Mouse (Mus musculus): ENCODE measurements around the gene Ror1. TPM values are rescaled to one million over a fixed set of nuclear protein-coding genes. Genes with fewer than 3 reads are reported as not detected.

The Ror1 gene
- polyA plus RNA-seq, 1 experiment from 2014 or later = 6.4 TPM

- H3K27ac ChIP-seq (ENCODE audit: low read length) = no peak overlapping the region
- no peaks in the 10 kb centered on the region for H3K36me3 ChIP-seq (ENCODE audit: control insufficient read depth, insufficient read depth, low read length)
- no peaks in the 10 kb centered on the region for H3K27me3 ChIP-seq (ENCODE audit: control insufficient read depth, insufficient read depth, low read length)
- no peak overlapping the region for H3K4me2 ChIP-seq (ENCODE audit: low read depth, low read length)
- H3K9ac ChIP-seq (ENCODE audit: low read length) = no peak overlapping the region
- WGBS = 74% methylated on average over 7 of the region's 7 CpGs
- peaks cover 2% of the 10 kb centered on the region; the same call in 1 of the 2 replicates for H3K4me1 ChIP-seq (ENCODE audit: control insufficient read depth, insufficient read depth, low read length)
- H3K4me3 ChIP-seq (replicated peaks; ENCODE audit: low read length) = no peak overlapping the region
- no peak for ATAC-seq (ENCODE audit: insufficient read depth, low FRiP score)
- no peaks in the 10 kb centered on the region for H3K9me3 ChIP-seq (replicated peaks; ENCODE audit: control insufficient read depth, low read length)
Measured at GRCm38 (mm10) chr4:100350106-100350795, 254.7 kb downstream of the Ror1 start.

- Histone ChIP-seq H3K4me3 (replicated peaks; ENCODE audit: low read length) (no peak overlapping the region), H3K9ac (ENCODE audit: low read length) (no peak overlapping the region), H3K4me1 (ENCODE audit: control insufficient read depth, insufficient read depth, low read length) (peaks cover 2% of the 10 kb centered on the region; the same call in 1 of the 2 replicates), H3K9me3 (replicated peaks; ENCODE audit: control insufficient read depth, low read length) (no peaks in the 10 kb centered on the region), H3K27me3 (ENCODE audit: control insufficient read depth, insufficient read depth, low read length) (no peaks in the 10 kb centered on the region), H3K4me2 (ENCODE audit: low read depth, low read length) (no peak overlapping the region), H3K27ac (ENCODE audit: low read length) (no peak overlapping the region), H3K36me3 (ENCODE audit: control insufficient read depth, insufficient read depth, low read length) (no peaks in the 10 kb centered on the region)
- no peak for ATAC-seq (ENCODE audit: insufficient read depth, low FRiP score)
Measured at GRCm38 (mm10) chr4:100351797-100352290, 256.3 kb downstream of the Ror1 start.

- no peak overlapping the region for H3K4me3 ChIP-seq (replicated peaks; ENCODE audit: low read length)
- no peaks in the 10 kb centered on the region for H3K36me3 ChIP-seq (ENCODE audit: control insufficient read depth, insufficient read depth, low read length)
- H3K27me3 ChIP-seq (ENCODE audit: control insufficient read depth, insufficient read depth, low read length) = no peaks in the 10 kb centered on the region
- H3K9ac ChIP-seq (ENCODE audit: low read length) = no peak overlapping the region
- H3K4me2 ChIP-seq (ENCODE audit: low read depth, low read length) = no peak overlapping the region
- H3K4me1 ChIP-seq (ENCODE audit: control insufficient read depth, insufficient read depth, low read length) = no peaks in the 10 kb centered on the region
- WGBS = 64% methylated on average over 5 of the region's 5 CpGs
- H3K9me3 ChIP-seq (replicated peaks; ENCODE audit: control insufficient read depth, low read length) = no peaks in the 10 kb centered on the region
- no peak for ATAC-seq (ENCODE audit: insufficient read depth, low FRiP score)
- no peak overlapping the region for H3K27ac ChIP-seq (ENCODE audit: low read length)
Measured at GRCm38 (mm10) chr4:100355566-100355965, 260.0 kb downstream of the Ror1 start.

DNA sequence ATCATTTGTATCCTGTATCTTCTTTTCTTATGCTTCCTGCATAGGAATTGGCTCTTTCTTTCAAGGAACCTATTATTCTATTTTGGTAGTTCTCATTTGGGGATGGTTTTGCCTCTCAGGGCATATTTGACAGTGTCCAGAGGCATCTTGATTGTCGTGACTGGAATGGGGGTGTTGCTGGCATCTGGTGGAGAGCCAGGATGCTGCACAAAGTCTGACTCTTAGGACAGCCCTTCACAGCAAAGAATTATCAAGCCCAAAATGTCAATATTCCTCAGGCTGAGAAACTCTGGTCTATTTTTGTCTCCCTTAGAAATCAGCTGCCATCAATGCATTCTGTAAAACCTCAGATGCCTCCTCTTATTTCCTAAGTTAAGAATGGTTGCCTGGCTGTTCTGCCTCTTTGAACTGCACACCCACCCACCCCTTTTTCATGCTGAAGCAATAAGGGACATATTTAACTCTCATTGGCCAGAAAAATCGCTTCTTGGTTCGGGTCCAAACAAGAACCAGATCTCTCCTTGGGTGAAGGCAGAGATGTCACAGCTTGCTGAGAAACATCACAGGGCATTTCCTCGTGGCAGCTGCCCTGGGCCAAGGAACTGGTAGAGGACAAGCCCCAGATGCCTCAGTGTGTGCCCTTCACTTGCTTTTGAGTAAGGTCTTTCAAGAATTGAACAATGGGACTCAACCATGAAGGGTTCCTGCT, 262.4 kb downstream of the Ror1 start:
- no peak overlapping the region for H3K4me3 ChIP-seq (replicated peaks; ENCODE audit: low read length)
- H3K9ac ChIP-seq (ENCODE audit: low read length) = no peak overlapping the region
- no peaks in the 10 kb centered on the region for H3K27me3 ChIP-seq (ENCODE audit: control insufficient read depth, insufficient read depth, low read length)
- H3K36me3 ChIP-seq (ENCODE audit: control insufficient read depth, insufficient read depth, low read length) = no peaks in the 10 kb centered on the region
- H3K9me3 ChIP-seq (replicated peaks; ENCODE audit: control insufficient read depth, low read length) = no peaks in the 10 kb centered on the region
- WGBS = 70% methylated on average over 4 of the region's 4 CpGs
- H3K27ac ChIP-seq (ENCODE audit: low read length) = no peak overlapping the region
- no peak overlapping the region for H3K4me2 ChIP-seq (ENCODE audit: low read depth, low read length)
- H3K4me1 ChIP-seq (ENCODE audit: control insufficient read depth, insufficient read depth, low read length) = no peaks in the 10 kb centered on the region
- ATAC-seq (ENCODE audit: insufficient read depth, low FRiP score) = no peak

GRCm38 (mm10) chr4:100363666-100364065, 268.1 kb downstream of the Ror1 start:
- no peak overlapping the region for H3K4me3 ChIP-seq (replicated peaks; ENCODE audit: low read length)
- WGBS = 80% methylated on average over 7 of the region's 7 CpGs
- H3K4me2 ChIP-seq (ENCODE audit: low read depth, low read length) = no peak overlapping the region
- H3K27ac ChIP-seq (ENCODE audit: low read length) = no peak overlapping the region
- no peak for ATAC-seq (ENCODE audit: insufficient read depth, low FRiP score)
- H3K9ac ChIP-seq (ENCODE audit: low read length) = no peak overlapping the region
- no peaks in the 10 kb centered on the region; the same call in 1 of the 2 replicates for H3K4me1 ChIP-seq (ENCODE audit: control insufficient read depth, insufficient read depth, low read length)
- no peaks in the 10 kb centered on the region for H3K9me3 ChIP-seq (replicated peaks; ENCODE audit: control insufficient read depth, low read length)
- H3K27me3 ChIP-seq (ENCODE audit: control insufficient read depth, insufficient read depth, low read length) = no peaks in the 10 kb centered on the region
- no peaks in the 10 kb centered on the region for H3K36me3 ChIP-seq (ENCODE audit: control insufficient read depth, insufficient read depth, low read length)

GRCm38 (mm10) chr4:100368691-100369090, 273.1 kb downstream of the Ror1 start:
- 76% methylated on average over 2 of the region's 2 CpGs for WGBS
- ATAC-seq (ENCODE audit: insufficient read depth, low FRiP score) = no peak
- H3K9me3 ChIP-seq (replicated peaks; ENCODE audit: control insufficient read depth, low read length) = no peaks in the 10 kb centered on the region

DNA sequence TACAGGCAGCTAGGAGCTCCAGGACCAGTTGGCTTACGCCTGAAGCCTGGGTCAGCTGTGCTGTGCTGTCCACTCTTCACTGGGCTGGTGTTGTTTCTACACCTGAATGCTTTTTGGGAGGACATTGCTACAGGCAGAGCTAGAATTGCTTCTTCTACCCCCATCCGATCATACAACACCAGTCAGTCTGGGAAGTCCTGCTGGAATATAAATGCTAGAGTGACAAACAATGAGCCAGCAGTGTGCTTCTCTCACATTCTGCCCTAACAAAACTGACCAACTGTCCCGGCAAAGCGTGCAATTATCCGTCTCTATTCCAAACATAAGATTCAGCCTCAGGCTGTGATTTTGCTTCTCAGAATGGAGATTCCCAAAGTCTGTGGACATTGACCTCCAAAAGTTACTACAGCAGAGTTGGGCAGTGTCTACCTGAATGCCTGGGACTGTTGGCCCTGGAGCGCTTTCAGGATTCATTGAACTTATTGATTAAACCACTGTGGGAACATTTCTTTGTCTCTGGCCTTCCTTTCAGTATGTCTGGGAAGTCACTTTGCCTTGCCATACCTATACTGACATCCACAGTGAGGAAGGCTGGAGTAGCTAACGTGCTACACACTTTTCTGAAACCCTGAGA, 274.1 kb downstream of the Ror1 start:
- H3K27me3 ChIP-seq (ENCODE audit: control insufficient read depth, insufficient read depth, low read length) = no peaks in the 10 kb centered on the region
- H3K4me3 ChIP-seq (replicated peaks; ENCODE audit: low read length) = no peak overlapping the region
- H3K27ac ChIP-seq (ENCODE audit: low read length) = no peak overlapping the region
- H3K36me3 ChIP-seq (ENCODE audit: control insufficient read depth, insufficient read depth, low read length) = no peaks in the 10 kb centered on the region
- 81% methylated on average over 7 of the region's 7 CpGs for WGBS
- no peaks in the 10 kb centered on the region for H3K9me3 ChIP-seq (replicated peaks; ENCODE audit: control insufficient read depth, low read length)
- no peak for ATAC-seq (ENCODE audit: insufficient read depth, low FRiP score)
- H3K4me1 ChIP-seq (ENCODE audit: control insufficient read depth, insufficient read depth, low read length) = no peaks in the 10 kb centered on the region; the same call in 1 of the 2 replicates
- no peak overlapping the region for H3K4me2 ChIP-seq (ENCODE audit: low read depth, low read length)
- H3K9ac ChIP-seq (ENCODE audit: low read length) = no peak overlapping the region

More at GRCm38 (mm10) chr4:100368691-100369090, 273.1 kb downstream of the Ror1 start:
- H3K27me3 ChIP-seq (ENCODE audit: control insufficient read depth, insufficient read depth, low read length) = no peaks in the 10 kb centered on the region
- no peak overlapping the region for H3K9ac ChIP-seq (ENCODE audit: low read length)
- H3K4me2 ChIP-seq (ENCODE audit: low read depth, low read length) = no peak overlapping the region
- H3K27ac ChIP-seq (ENCODE audit: low read length) = no peak overlapping the region
- H3K4me3 ChIP-seq (replicated peaks; ENCODE audit: low read length) = no peak overlapping the region
- no peaks in the 10 kb centered on the region for H3K36me3 ChIP-seq (ENCODE audit: control insufficient read depth, insufficient read depth, low read length)
- H3K4me1 ChIP-seq (ENCODE audit: control insufficient read depth, insufficient read depth, low read length) = no peaks in the 10 kb centered on the region; the same call in 1 of the 2 replicates

GRCm38 (mm10) chr4:100372806-100373205, 277.2 kb downstream of the Ror1 start:
- Histone ChIP-seq H3K9me3 (replicated peaks; ENCODE audit: control insufficient read depth, low read length) (no peaks in the 10 kb centered on the region), H3K27ac (ENCODE audit: low read length) (no peak overlapping the region), H3K36me3 (ENCODE audit: control insufficient read depth, insufficient read depth, low read length) (no peaks in the 10 kb centered on the region), H3K4me3 (replicated peaks; ENCODE audit: low read length) (no peak overlapping the region), H3K4me1 (ENCODE audit: control insufficient read depth, insufficient read depth, low read length) (no peaks in the 10 kb centered on the region; the same call in 1 of the 2 replicates), H3K9ac (ENCODE audit: low read length) (no peak overlapping the region), H3K27me3 (ENCODE audit: control insufficient read depth, insufficient read depth, low read length) (no peaks in the 10 kb centered on the region), H3K4me2 (ENCODE audit: low read depth, low read length) (no peak overlapping the region)
- WGBS = 39% methylated on average over 11 of the region's 11 CpGs
- ATAC-seq (ENCODE audit: insufficient read depth, low FRiP score) = no peak

- Histone ChIP-seq H3K27ac (ENCODE audit: low read length) (no peak overlapping the region), H3K27me3 (ENCODE audit: control insufficient read depth, insufficient read depth, low read length) (no peaks in the 10 kb centered on the region), H3K4me1 (ENCODE audit: control insufficient read depth, insufficient read depth, low read length) (no peaks in the 10 kb centered on the region; the same call in 1 of the 2 replicates), H3K9ac (ENCODE audit: low read length) (no peak overlapping the region), H3K36me3 (ENCODE audit: control insufficient read depth, insufficient read depth, low read length) (no peaks in the 10 kb centered on the region), H3K4me3 (replicated peaks; ENCODE audit: low read length) (no peak overlapping the region), H3K9me3 (replicated peaks; ENCODE audit: control insufficient read depth, low read length) (no peaks in the 10 kb centered on the region), H3K4me2 (ENCODE audit: low read depth, low read length) (no peak overlapping the region)
- no peak for ATAC-seq (ENCODE audit: insufficient read depth, low FRiP score)
- 62% methylated on average over 4 of the region's 4 CpGs for WGBS
Measured at GRCm38 (mm10) chr4:100373780-100374179, 278.2 kb downstream of the Ror1 start.

Measured in stomach, embryonic 16.5 days (tissue).